Mouse (Mus musculus) G1E (cell line): ENCODE measurements around the gene Best2.

Experiments
- CTCF ChIP-seq: IDR thresholded peaks from 2 replicates; pipeline ENCODE4 v1.5.1; 2012; ENCODE audit warnings: low read depth, low read length, inconsistent platforms, mixed read lengths
- GATA1 ChIP-seq: IDR thresholded peaks from 2 replicates; pipeline ENCODE4 v1.6.1; 2012; ENCODE audit warnings: borderline replicate concordance, low read length, inconsistent platforms, mixed read lengths
- POLR2AphosphoS5 ChIP-seq: IDR thresholded peaks from 2 replicates; pipeline ENCODE4 v1.6.1; 2012; ENCODE audit warnings: low read depth, low read length, inconsistent platforms; ENCODE audit not compliant: insufficient replicate concordance

DNA sequence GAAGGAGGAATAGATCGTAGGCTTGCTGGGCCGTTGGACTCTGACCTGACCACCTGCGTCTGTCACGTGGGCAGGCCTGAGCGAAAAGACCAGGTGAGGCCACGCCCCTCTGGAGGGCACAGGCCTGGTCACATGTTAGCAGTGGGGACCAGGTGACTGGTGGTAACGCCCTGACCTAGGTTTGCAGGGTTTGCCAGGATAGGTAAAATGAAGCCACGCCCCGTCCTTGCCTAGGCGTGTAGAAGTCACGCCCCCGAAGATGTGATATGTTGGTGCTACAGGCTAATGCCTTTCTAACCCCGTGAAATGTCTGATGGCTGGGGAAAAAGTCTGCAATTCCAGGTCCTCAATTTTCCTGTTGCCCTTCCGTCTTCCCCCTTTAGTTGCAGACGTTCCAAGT is 23.5 kb downstream of the Best2 start:
- TF ChIP-seq GATA1 (no peak), CTCF (no peak), POLR2AphosphoS5 (no peak)
